Mouse (Mus musculus): ENCODE results near the gene Vmn1r31. TPM values are rescaled to one million over a fixed set of nuclear protein-coding genes. Genes with fewer than 3 reads are reported as not detected.

The Vmn1r31 gene
- not detected for total RNA-seq (2021)
- long read RNA-seq, experiment 1, result 0 reads
- long read RNA-seq, experiment 2, result 0 reads

- no peak for DNase-seq (ENCODE audit: low spot score in 2 of 2)
Measured at GRCm38 (mm10) chr6:58475230-58475629, at the start of gene Vmn1r31. Vmn1r31 (minus strand) TSS chr6:58475330.

- DNase-seq (ENCODE audit: low spot score in 2 of 2), result no peak
Measured at GRCm38 (mm10) chr6:58443285-58443684, 31.8 kb downstream of the Vmn1r31 start, which contains the start of gene Vmn1r30. Vmn1r30 (minus strand) TSS chr6:58443385.

Other genes starting within 250 kb of the Vmn1r31 start
- gene Vmn1r28, start 213.3 kb downstream of the Vmn1r31 start, total RNA-seq (2021), result not detected
- gene Vmn1r29, start 173.8 kb downstream of the Vmn1r31 start, total RNA-seq (2021), result not detected
- gene Vmn1r30, start 31.9 kb downstream of the Vmn1r31 start, total RNA-seq (2021), result not detected
- gene Abcg2, start 109.2 kb upstream of the Vmn1r31 start, total RNA-seq (2021), result 10 to 100 TPM; 60.4 to 66.8 TPM

All from adrenal gland, postnatal 4 days (tissue).